Mouse (Mus musculus): Measurements from ENCODE around the gene Esf1. TPM values are rescaled to one million over a fixed set of nuclear protein-coding genes. Genes with fewer than 3 reads are reported as not detected.

Gene Esf1
- polyA plus RNA-seq, 1 experiment = 15.4 TPM

DNA sequence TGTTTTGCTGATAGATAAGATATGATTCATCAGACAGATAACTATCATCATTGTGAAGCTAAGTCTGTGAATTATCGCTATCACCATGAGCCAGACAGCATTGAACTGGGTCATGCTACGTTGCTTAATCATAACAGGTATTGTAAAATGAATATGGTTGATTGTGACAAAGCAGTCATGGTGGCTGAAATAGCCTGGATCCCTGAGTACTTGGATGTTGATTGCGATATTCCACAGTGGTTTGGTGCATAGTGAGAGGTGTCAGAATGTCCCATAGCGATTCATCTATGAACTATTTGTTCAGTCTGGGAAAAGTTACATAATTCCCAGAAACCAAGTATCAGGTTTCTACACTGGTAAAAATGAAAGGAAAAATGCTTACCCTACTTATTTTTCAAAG lies 62.7 kb downstream of the Esf1 start:
- no peaks in the 10 kb centered on the region for H3K4me1 ChIP-seq (ENCODE audit: control insufficient read depth, insufficient read depth, low read length)
- no peak overlapping the region for H3K27ac ChIP-seq (ENCODE audit: insufficient read depth, low read length)
- H3K27me3 ChIP-seq (ENCODE audit: control insufficient read depth, insufficient read depth, low read length) = no peaks in the 10 kb centered on the region
- no peak for TF ChIP-seq CTCF (IDR thresholded peaks at IDR 0.05; ENCODE audit: borderline replicate concordance, insufficient read depth, low read depth, low read length)
- TF ChIP-seq POLR2A (IDR thresholded peaks at IDR 0.05; ENCODE audit: borderline replicate concordance, insufficient read depth, low read length) = no peak
- no peak for DNase-seq
- 86% methylated on average over 4 of the region's 4 CpGs for WGBS
- H3K4me3 ChIP-seq (replicated peaks; ENCODE audit: insufficient read depth, low read depth, low read length) = no peak overlapping the region

DNA sequence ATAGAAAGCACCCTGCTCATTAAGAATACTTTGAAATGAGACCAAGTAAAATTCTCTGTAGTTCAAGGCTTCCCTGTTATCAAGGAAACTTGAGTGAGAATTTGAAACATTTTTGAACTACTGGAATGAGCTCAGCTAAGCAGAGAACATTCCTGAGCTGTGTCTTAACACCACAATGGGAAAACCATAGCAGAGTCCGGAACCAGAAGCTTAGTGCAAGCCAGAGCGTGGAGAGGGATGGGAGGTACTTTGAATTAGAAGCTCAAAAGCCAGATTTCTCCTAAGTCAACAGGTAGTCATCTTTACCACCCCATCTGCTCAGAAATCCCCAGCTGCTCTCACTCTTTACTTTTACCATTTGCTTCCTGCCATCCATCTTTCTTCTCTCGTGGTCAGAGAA lies 65.4 kb downstream of the Esf1 start:
- Histone ChIP-seq H3K27me3 (ENCODE audit: control insufficient read depth, insufficient read depth, low read length) (no peaks in the 10 kb centered on the region), H3K27ac (ENCODE audit: insufficient read depth, low read length) (no peak overlapping the region), H3K4me1 (ENCODE audit: control insufficient read depth, insufficient read depth, low read length) (no peaks in the 10 kb centered on the region), H3K4me3 (replicated peaks; ENCODE audit: insufficient read depth, low read depth, low read length) (no peak overlapping the region)
- no peak for DNase-seq
- WGBS = 72% methylated on average over 3 of the region's 3 CpGs
- TF ChIP-seq CTCF (IDR thresholded peaks at IDR 0.05; ENCODE audit: borderline replicate concordance, insufficient read depth, low read depth, low read length) (no peak), POLR2A (IDR thresholded peaks at IDR 0.05; ENCODE audit: borderline replicate concordance, insufficient read depth, low read length) (no peak)

DNA sequence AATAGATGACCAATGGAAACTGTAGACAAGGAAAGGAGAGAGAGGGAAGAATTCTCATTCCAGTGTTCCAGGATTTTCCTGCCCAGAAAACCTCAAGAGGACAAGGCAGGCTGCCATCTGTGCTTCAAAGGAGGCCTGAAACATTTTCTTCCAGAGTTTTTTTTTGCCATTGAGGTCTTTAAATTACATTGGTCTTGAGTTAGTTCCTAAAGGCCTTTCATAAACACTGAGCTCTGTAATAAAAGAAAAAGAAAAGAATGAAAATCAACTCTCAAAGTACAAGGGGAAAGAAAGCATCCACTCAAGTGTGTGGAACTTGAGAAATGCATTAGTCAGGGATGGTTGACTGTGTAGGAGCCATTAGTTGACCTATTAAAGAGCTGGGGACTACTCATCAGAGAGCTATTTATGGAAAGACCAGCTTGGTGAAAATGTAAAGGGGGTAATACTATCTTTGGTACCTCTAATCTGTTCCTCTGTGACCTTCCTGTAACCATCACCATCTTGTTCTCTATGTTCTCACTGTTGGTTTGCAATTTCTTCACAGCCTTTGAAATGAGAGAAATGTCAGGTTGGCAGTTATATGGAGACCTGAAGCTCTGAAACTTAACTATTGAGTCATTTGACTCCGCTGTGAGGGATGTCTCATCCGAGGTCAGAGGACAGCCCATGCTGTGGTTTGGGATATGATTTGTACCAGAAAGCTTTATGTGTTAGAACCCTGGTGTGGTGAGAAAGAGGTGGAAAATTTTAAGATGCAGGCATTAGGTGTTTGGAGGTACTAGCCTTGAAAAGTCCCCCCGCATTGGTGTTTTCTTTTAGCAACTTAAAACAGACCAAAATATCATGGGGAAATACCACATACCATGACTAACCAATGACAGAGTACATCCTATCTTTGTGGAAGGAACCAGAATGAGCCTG lies 69.6 kb downstream of the Esf1 start:
- no peak for DNase-seq
- TF ChIP-seq CTCF (IDR thresholded peaks at IDR 0.05; ENCODE audit: borderline replicate concordance, insufficient read depth, low read depth, low read length) (no peak), POLR2A (IDR thresholded peaks at IDR 0.05; ENCODE audit: borderline replicate concordance, insufficient read depth, low read length) (no peak)
- Histone ChIP-seq H3K27me3 (ENCODE audit: control insufficient read depth, insufficient read depth, low read length) (no peaks in the 10 kb centered on the region), H3K4me1 (ENCODE audit: control insufficient read depth, insufficient read depth, low read length) (no peaks in the 10 kb centered on the region), H3K27ac (ENCODE audit: insufficient read depth, low read length) (no peak overlapping the region), H3K4me3 (replicated peaks; ENCODE audit: insufficient read depth, low read depth, low read length) (no peak overlapping the region)
- 92% methylated on average over 3 of the region's 3 CpGs for WGBS

DNA sequence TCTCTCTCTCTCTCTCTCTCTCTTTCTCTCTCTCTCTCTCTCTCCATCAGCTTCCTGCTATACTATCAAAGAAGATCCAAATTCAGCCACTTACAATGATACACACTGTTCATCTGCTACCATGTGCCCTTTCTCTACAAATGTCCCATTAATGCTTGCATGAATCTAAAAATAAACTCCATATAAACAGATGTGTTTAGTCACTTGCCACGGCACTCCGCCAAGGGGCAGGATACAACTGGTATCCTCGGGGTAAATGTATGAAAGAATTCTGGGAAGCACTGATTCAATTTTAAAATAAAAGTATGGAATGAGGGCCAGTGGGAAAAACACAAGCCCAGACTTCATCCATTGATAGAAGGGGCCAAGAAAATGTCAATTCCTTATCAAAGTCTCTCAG lies 70.4 kb downstream of the Esf1 start:
- no peak for TF ChIP-seq POLR2A (IDR thresholded peaks at IDR 0.05; ENCODE audit: borderline replicate concordance, insufficient read depth, low read length)
- no peak for TF ChIP-seq CTCF (IDR thresholded peaks at IDR 0.05; ENCODE audit: borderline replicate concordance, insufficient read depth, low read depth, low read length)
- Histone ChIP-seq H3K27ac (ENCODE audit: insufficient read depth, low read length) (no peak overlapping the region), H3K4me3 (replicated peaks; ENCODE audit: insufficient read depth, low read depth, low read length) (no peak overlapping the region), H3K27me3 (ENCODE audit: control insufficient read depth, insufficient read depth, low read length) (no peaks in the 10 kb centered on the region), H3K4me1 (ENCODE audit: control insufficient read depth, insufficient read depth, low read length) (no peaks in the 10 kb centered on the region)
- WGBS = 79% methylated on average over 3 of the region's 3 CpGs
- no peak for DNase-seq

DNA sequence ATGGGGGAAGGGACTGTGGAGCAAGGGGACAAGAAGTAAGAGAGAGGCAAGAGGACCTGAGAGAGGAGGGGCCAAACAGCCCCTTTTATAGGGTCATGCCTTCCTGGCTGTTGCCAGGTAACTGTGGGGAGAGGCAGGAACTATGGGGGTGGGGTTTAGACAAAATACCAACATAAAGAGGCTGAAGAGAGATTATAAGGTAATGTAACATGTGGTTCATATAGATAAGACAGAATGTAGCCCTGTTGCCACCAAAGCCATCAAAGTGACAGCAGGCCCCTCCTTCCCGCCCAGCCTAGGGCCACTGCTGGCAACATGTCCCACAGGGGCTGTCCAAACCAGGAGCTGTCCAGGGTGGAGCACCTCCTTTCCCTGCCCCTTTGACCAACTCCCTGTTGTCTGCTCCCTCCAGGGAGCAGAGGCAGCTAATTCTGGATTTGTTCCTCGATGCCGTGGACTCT lies 73.2 kb downstream of the Esf1 start:
- no peak for DNase-seq
- no peak for TF ChIP-seq CTCF (IDR thresholded peaks at IDR 0.05; ENCODE audit: borderline replicate concordance, insufficient read depth, low read depth, low read length)
- no peak for TF ChIP-seq POLR2A (IDR thresholded peaks at IDR 0.05; ENCODE audit: borderline replicate concordance, insufficient read depth, low read length)
- Histone ChIP-seq H3K27me3 (ENCODE audit: control insufficient read depth, insufficient read depth, low read length) (no peaks in the 10 kb centered on the region), H3K27ac (ENCODE audit: insufficient read depth, low read length) (no peak overlapping the region), H3K4me1 (ENCODE audit: control insufficient read depth, insufficient read depth, low read length) (no peaks in the 10 kb centered on the region), H3K4me3 (replicated peaks; ENCODE audit: insufficient read depth, low read depth, low read length) (no peak overlapping the region)
- 43% methylated on average over 3 of the region's 3 CpGs for WGBS

DNA sequence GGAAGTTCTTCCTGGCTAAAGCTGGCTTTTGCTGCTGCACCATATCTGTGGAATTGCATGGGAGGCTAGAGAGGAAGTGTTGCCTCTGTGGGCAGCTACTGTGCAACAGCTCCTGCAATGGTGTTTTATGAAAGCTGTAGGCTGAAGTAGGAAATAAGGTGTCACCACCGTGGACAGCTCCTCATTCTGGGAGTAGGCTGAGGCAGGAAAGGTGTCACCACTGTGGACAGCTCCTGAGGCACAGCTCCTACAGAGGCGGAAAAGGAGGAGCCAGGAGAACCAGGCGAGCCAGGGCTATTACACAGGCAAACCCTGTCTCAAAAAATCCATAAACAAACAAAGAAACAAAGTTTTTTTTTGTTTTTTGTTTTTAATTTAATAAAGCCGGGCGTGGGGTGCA lies 74.3 kb downstream of the Esf1 start:
- no peaks in the 10 kb centered on the region for H3K27me3 ChIP-seq (ENCODE audit: control insufficient read depth, insufficient read depth, low read length)
- WGBS = 88% methylated on average over 5 of the region's 5 CpGs
- no peaks in the 10 kb centered on the region for H3K4me1 ChIP-seq (ENCODE audit: control insufficient read depth, insufficient read depth, low read length)
- H3K4me3 ChIP-seq (replicated peaks; ENCODE audit: insufficient read depth, low read depth, low read length) = no peak overlapping the region
- no peak overlapping the region for H3K27ac ChIP-seq (ENCODE audit: insufficient read depth, low read length)
- no peak for DNase-seq
- TF ChIP-seq POLR2A (IDR thresholded peaks at IDR 0.05; ENCODE audit: borderline replicate concordance, insufficient read depth, low read length) = no peak
- TF ChIP-seq CTCF (IDR thresholded peaks at IDR 0.05; ENCODE audit: borderline replicate concordance, insufficient read depth, low read depth, low read length) = no peak

DNA sequence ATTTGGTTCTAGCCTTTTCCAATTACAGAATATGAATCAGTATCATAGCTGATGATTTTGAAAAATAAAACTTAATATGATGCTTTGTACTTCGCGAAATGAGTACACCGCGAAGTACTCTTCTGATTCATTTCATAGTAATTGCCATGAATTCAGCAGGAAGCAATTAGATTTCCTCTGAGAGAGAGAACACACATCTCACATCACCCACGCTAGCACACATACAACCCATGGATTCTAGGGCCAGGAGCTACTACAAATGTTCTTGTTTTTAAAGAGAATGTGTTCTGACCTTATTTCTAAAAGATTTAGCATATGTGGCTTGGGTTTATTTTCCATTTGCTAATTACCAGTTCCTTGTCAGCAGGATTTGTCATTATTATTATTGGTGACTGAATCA lies 76.9 kb downstream of the Esf1 start:
- no peak for DNase-seq

DNA sequence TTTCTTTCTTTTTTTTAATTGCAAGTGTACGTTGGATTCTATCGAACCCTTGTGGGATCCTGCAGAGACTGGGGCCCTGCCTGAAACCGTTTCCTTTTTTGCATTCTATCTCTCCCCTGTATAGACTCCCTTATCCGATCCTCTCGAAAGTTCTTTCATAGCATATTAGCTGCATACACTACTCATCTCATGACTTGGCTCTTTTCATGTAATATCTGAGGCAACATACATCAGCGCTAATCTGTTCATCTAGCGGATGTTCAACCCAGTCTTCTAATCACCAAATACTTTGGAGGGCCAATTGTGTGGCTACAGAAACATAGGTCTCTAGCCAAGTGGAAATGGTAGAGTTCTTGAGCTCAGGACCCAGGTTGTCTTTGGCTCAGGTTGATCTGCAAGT lies 86.1 kb downstream of the Esf1 start:
- H3K27ac ChIP-seq (ENCODE audit: insufficient read depth, low read length) = no peak overlapping the region
- TF ChIP-seq CTCF (IDR thresholded peaks at IDR 0.05; ENCODE audit: borderline replicate concordance, insufficient read depth, low read depth, low read length) = no peak
- 92% methylated on average over 7 of the region's 7 CpGs for WGBS
- H3K4me3 ChIP-seq (replicated peaks; ENCODE audit: insufficient read depth, low read depth, low read length) = no peak overlapping the region
- H3K27me3 ChIP-seq (ENCODE audit: control insufficient read depth, insufficient read depth, low read length) = no peaks in the 10 kb centered on the region
- no peak for DNase-seq
- H3K4me1 ChIP-seq (ENCODE audit: control insufficient read depth, insufficient read depth, low read length) = no peaks in the 10 kb centered on the region

More for the DNA sequence above, 76.9 kb downstream of the Esf1 start:
- TF ChIP-seq CTCF (IDR thresholded peaks at IDR 0.05; ENCODE audit: borderline replicate concordance, insufficient read depth, low read depth, low read length) (no peak), POLR2A (IDR thresholded peaks at IDR 0.05; ENCODE audit: borderline replicate concordance, insufficient read depth, low read length) (no peak)
- 91% methylated on average over 5 of the region's 5 CpGs for WGBS
- Histone ChIP-seq H3K27me3 (ENCODE audit: control insufficient read depth, insufficient read depth, low read length) (no peaks in the 10 kb centered on the region), H3K27ac (ENCODE audit: insufficient read depth, low read length) (no peak overlapping the region), H3K4me3 (replicated peaks; ENCODE audit: insufficient read depth, low read depth, low read length) (no peak overlapping the region), H3K4me1 (ENCODE audit: control insufficient read depth, insufficient read depth, low read length) (no peaks in the 10 kb centered on the region)
